Mouse (Mus musculus) cerebellum, adult 2 months (tissue): ENCODE measurements around the gene P2ry10.

Experiments used
- CTCF ChIP-seq: fragments of 200-500 bp; IDR thresholded peaks from 2 replicates; pipeline ENCODE4 v1.5.1; 2011; ENCODE audit warnings: low read depth, mild to moderate bottlenecking, control low read depth, low read length, moderate library complexity, borderline replicate concordance; ENCODE audit not compliant: insufficient read depth
- POLR2A ChIP-seq: fragments of 200-500 bp; IDR thresholded peaks from 2 replicates; pipeline ENCODE4 v1.6.1; 2011; ENCODE audit warnings: low read length, control low read depth, borderline replicate concordance; ENCODE audit not compliant: insufficient read depth

DNA sequence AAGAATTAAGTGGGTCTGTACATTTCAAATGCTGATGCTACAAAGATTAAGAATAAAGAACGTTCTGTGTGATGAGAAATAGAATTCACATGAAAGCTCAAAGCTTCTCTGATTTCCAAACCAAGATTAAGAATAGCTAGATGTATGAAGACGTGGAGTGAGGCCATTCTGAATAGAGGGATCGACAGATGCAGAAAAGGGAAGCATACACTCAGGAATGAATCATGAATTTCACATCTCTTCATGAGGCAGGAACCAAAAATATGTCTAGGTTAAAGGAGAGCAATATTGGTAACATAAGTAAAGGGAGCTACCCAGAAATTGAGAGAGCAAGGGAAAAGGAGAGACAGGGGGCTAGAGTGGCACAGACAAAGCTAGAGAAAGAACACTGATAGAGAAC lies 7.3 kb downstream of the P2ry10 start:
- TF ChIP-seq POLR2A (no peak), CTCF (no peak)
